Mouse (Mus musculus) ES-E14 (cell line): Measurements from ENCODE around the gene Hist1h2bb. TPM values are rescaled to one million over a fixed set of nuclear protein-coding genes. Genes with fewer than 3 reads are reported as not detected.

ENCODE experiments used
- DNase-seq: peaks from one replicate; pipeline ENCODE4 v3.0.0-alpha.2; 2013; ENCODE audit warnings: low read depth, low spot score
- H3K27ac ChIP-seq: 2 replicates; pipeline ENCODE4 v1.5.1; 2012; ENCODE audit warnings: low read depth, mild to moderate bottlenecking, low read length, moderate library complexity, mixed read lengths; ENCODE audit not compliant: poor library complexity, insufficient read depth, severe bottlenecking
- H3K36me3 ChIP-seq: 2 replicates; pipeline ENCODE4 v1.6.1; 2012; ENCODE audit warnings: mild to moderate bottlenecking, low read length, moderate library complexity, mixed read lengths; ENCODE audit not compliant: control insufficient read depth, poor library complexity, insufficient read depth, severe bottlenecking
- H3K4me1 ChIP-seq, 2 experiments: fragments of 150-350 bp in 1 of 2; sonication (generic) in 1 of 2; 2 replicates each; pipeline ENCODE4 v1.6.1; 2012; ENCODE audit warnings: low read length in 2 of 2, mild to moderate bottlenecking in 1 of 2, mixed read lengths in 1 of 2; ENCODE audit not compliant: control insufficient read depth in 2 of 2, insufficient read depth in 2 of 2, poor library complexity in 1 of 2
- H3K4me3 ChIP-seq, 2 experiments: fragments of 150-350 bp in 1 of 2; sonication (generic) in 1 of 2; 2 replicates each; pipeline ENCODE4 v1.5.1; 2012; ENCODE audit warnings: low read length in 2 of 2, low read depth in 1 of 2, mild to moderate bottlenecking in 1 of 2, mixed read lengths in 1 of 2; ENCODE audit not compliant: insufficient read depth in 1 of 2, poor library complexity in 1 of 2, severe bottlenecking in 1 of 2
- H3K9ac ChIP-seq: 2 replicates; pipeline ENCODE4 v1.6.1; 2012; ENCODE audit warnings: low read depth, mild to moderate bottlenecking, low read length, mixed read lengths; ENCODE audit not compliant: poor library complexity, insufficient read depth, severe bottlenecking
- H3K9me3 ChIP-seq: fragments of 150-350 bp; sonication (generic); 2 replicates; pipeline ENCODE4 v1.6.1; 2012; ENCODE audit warnings: low read depth, mild to moderate bottlenecking, low read length; ENCODE audit not compliant: control insufficient read depth, insufficient read depth
- CHD2 ChIP-seq: IDR thresholded peaks from 2 replicates; pipeline ENCODE4 v1.6.1; 2014; ENCODE audit warnings: mild to moderate bottlenecking, low read depth, low read length, inconsistent platforms
- HCFC1 ChIP-seq: IDR thresholded peaks from 2 replicates; pipeline ENCODE4 v1.6.1; 2012; ENCODE audit warnings: low read length, inconsistent platforms, borderline replicate concordance; ENCODE audit not compliant: insufficient read depth
- MAFK ChIP-seq: IDR thresholded peaks from 2 replicates; pipeline ENCODE4 v1.6.1; 2014; ENCODE audit warnings: mild to moderate bottlenecking, low read depth, low read length, inconsistent platforms; ENCODE audit not compliant: insufficient read depth
- ZC3H11A ChIP-seq: IDR thresholded peaks from 2 replicates; pipeline ENCODE4 v1.6.1; 2012; ENCODE audit warnings: low read depth, mild to moderate bottlenecking, inconsistent platforms, low read length, borderline replicate concordance
- ZNF384 ChIP-seq: IDR thresholded peaks from 2 replicates; pipeline ENCODE4 v1.6.1; 2012; ENCODE audit warnings: low read depth, low read length, inconsistent platforms
- in situ Hi-C, 2 experiments: fragments of 600-800 bp; cut with MboI; formaldehyde crosslinking; loops; one replicate each; pipeline ENCODE4 v1.15.1; 2025; ENCODE audit warnings: low sequenced_read_pairs in 2 of 2, inconsistent platforms in 1 of 2; ENCODE audit not compliant: unreplicated experiment in 2 of 2
- total RNA-seq: library from RNA; depleted of rRNA; stranded (reverse); fragments of 300-350 nt; gene quantifications from 2 replicates; pipeline ENCODE4 v1.2.3, GENCODE M21; 2012

The Hist1h2bb gene
- total RNA-seq, 1 experiment, result 1,736 TPM

DNA sequence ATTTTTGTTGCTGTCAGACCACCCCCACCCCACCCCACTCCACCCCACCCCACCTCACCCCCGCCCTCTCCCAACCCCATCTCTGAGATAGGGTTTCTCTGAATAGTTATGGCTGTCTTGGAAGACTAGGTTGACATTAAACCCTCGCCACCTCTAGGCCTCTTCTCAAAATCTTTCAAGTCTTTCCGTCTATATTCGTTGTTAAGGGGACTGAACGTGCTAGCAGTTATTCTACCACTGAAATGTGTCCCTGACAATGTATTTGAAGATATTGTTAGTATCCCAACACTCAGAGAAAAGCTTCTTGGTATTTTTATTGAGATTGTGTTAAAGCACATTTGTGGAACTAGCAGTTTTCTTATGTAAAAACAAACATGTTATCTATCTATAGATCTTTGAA lies 5.6 kb upstream of the Hist1h2bb start:
- Histone ChIP-seq H3K36me3 (no peaks in the 10 kb centered on the region), H3K9me3 (no peaks in the 10 kb centered on the region), H3K4me1 (peaks cover 0 to 3% of the 10 kb centered on the region in 2 experiments; a peak in 3 of 4 replicates), H3K4me3 (peak overlapping the region; percentile 53 to 56), H3K9ac (no peak overlapping the region; the same call in 1 of the 2 replicates), H3K27ac (peak overlapping the region; percentile 100; the same call in 1 of the 2 replicates)
- in situ Hi-C loops, result loop anchor here in 1 of 2 experiments (5.0 to 10.0 kb wide), 3 partner anchors 49 to 1706 kb away; partner anchors contain the start of genes Hist1h1d, Hist1h2ah, Hist1h2bk and Hist1h4f
- no peak for DNase-seq
- no peak for TF ChIP-seq HCFC1
- no peak for TF ChIP-seq CHD2
- no peak for TF ChIP-seq MAFK
- TF ChIP-seq ZC3H11A, result no peak
- no peak for TF ChIP-seq ZNF384

DNA sequence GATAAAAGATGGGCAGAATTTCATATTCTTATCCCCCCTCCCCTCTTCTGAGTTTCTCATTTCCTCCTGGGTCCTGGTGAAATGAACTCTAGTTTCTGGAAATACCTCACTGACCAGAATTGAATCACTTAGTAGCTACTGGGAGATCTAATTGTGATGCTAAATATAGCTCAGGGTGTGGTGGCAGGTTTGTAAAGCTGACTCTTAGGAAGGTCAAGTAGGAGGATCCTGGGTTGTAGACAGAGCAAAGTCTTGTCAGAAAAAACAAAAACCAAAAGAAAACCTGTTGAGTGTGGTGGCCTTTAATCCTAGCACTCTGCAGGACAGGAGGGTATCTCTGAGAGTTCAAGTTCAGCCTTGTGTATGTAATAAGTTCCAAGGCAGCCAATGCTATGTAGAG lies 4.5 kb upstream of the Hist1h2bb start:
- H3K9me3 ChIP-seq, result no peaks in the 10 kb centered on the region
- DNase-seq, result no peak
- no peak overlapping the region; the same call in 1 of the 2 replicates for H3K9ac ChIP-seq
- no peak for TF ChIP-seq ZNF384
- TF ChIP-seq CHD2, result peak; percentile 69; the same call in 1 of the 2 replicates
- in situ Hi-C loops, result loop anchor here in 1 of 2 experiments (5.0 to 10.0 kb wide), 3 partner anchors 50 to 1707 kb away; partner anchors contain the start of genes Hist1h1d, Hist1h2ah, Hist1h2bk and Hist1h4f
- peak overlapping the region in 1 of 2 experiments; percentile 56; a peak in 2 of 4 replicates for H3K4me3 ChIP-seq
- peak overlapping the region; percentile 96; the same call in 1 of the 2 replicates for H3K27ac ChIP-seq
- no peaks in the 10 kb centered on the region for H3K36me3 ChIP-seq
- peaks cover 0 to 3% of the 10 kb centered on the region in 2 experiments; a peak in 3 of 4 replicates for H3K4me1 ChIP-seq

DNA sequence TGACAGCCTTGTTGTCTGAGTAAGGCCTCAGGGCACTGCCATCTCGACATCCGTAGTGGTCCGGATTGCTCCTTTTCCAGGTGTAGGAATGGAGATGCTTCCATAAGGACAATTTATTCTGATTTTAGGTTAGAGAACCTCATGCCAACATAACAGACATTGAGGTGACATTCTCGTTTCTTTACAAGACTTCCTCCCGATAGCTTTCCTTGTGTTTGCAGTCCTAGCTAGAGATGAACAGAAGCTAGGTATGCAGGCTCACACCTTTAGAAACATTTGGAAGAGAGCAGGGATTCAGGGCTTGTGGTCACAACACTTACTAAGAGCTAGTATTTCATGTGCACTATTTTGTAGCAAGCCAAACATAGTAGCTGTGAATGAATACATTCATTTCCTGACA lies 3.3 kb upstream of the Hist1h2bb start:
- H3K9ac ChIP-seq, result peak overlapping the region; percentile 50; the same call in 1 of the 2 replicates
- no peaks in the 10 kb centered on the region for H3K36me3 ChIP-seq
- H3K27ac ChIP-seq, result peak overlapping the region; percentile 91
- in situ Hi-C loops, result loop anchor here in 1 of 2 experiments (5.0 to 10.0 kb wide), 3 partner anchors 51 to 1708 kb away; partner anchors contain the start of genes Hist1h1d, Hist1h2ah, Hist1h2bk and Hist1h4f
- H3K4me1 ChIP-seq, result peaks cover 0 to 3% of the 10 kb centered on the region in 2 experiments; a peak in 3 of 4 replicates
- DNase-seq, result no peak
- no peaks in the 10 kb centered on the region for H3K9me3 ChIP-seq
- H3K4me3 ChIP-seq, result peak overlapping the region in 1 of 2 experiments; percentile 19; a peak in 2 of 4 replicates
- TF ChIP-seq ZC3H11A, result no peak
- no peak for TF ChIP-seq HCFC1
- TF ChIP-seq MAFK, result no peak
- TF ChIP-seq CHD2, result no peak
- TF ChIP-seq ZNF384, result no peak

DNA sequence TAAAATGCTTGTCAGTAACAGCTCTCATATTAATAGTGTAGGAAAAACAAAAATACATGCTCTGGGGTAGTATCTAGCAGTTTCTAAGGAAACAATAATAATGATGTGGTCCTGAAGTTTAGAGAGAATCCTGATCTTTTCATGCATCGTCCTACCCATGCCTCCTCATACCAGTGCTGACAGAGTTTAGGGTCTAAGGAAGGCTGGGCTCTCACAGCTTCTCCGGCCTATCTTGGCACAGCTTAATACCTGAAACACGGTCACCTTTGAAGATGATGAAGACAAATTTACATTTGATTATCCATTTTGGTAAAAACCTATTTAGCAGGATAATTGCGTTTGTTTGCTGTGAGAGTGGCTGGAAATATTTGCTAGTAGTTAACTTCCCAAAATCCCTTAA lies 2.6 kb upstream of the Hist1h2bb start:
- no peak for TF ChIP-seq HCFC1
- TF ChIP-seq ZC3H11A, result no peak
- no peak for TF ChIP-seq MAFK
- no peak for TF ChIP-seq CHD2
- TF ChIP-seq ZNF384, result no peak
- H3K36me3 ChIP-seq, result no peaks in the 10 kb centered on the region
- in situ Hi-C loops, result loop anchor here in 1 of 2 experiments (5.0 to 10.0 kb wide), 3 partner anchors 52 to 1709 kb away; partner anchors contain the start of genes Hist1h1d, Hist1h2ah, Hist1h2bk and Hist1h4f
- peak overlapping the region; percentile 3 to 48 for H3K4me3 ChIP-seq
- H3K27ac ChIP-seq, result peak overlapping the region; percentile 93; the same call in 1 of the 2 replicates
- H3K9ac ChIP-seq, result peak overlapping the region; percentile 74; the same call in 1 of the 2 replicates
- no peaks in the 10 kb centered on the region for H3K9me3 ChIP-seq
- DNase-seq, result no peak
- H3K4me1 ChIP-seq, result peaks cover 0 to 3% of the 10 kb centered on the region in 2 experiments; a peak in 3 of 4 replicates
